Mouse (Mus musculus) CD4-positive, CD25-positive, alpha-beta regulatory T cell, adult 2 months (primary cell): ENCODE measurements at regions not wholly inside any gene's neighbourhood (a gene's known extent, or its start where the extent isn't known, plus 50 kb on each side); places are given as distances from the start of the nearest gene placed in this dataset.

Experiments used
- DNase-seq: peaks from one replicate; pipeline ENCODE4 v3.0.0-alpha.2; 2012; ENCODE audit warnings: low read depth, low spot score

DNA sequence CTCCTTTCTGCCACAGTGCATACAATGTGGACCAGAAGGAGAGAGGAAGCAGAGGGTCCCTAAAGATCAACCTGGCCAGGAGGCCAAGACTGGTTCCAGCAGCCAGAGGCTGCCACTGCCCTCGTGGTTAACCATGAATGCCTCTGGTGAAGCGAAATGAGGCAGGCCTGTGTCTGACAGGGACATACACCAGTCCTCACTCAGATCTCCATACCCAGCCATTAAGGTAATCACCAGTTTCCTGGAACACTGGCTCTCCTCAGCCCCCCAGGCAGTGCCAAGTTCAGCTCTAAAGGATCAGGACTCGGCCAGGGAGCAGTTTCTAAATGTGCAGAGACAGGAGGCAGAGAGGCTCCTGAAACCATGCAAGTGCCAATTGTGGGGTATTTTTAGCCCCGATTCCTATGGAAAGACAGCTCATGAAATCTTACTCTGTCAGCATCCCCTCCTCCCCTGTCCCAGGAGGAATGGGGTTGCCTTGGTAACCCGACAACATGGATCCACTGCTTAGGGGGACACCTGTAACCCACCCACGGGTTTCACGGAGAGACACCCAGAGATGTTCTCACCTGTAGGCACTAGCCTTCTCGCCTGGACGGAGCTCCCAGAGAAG is 103.6 kb downstream of the Ier5 start:
- DNase-seq, result no peak

GRCm38 (mm10) chr1:154993927-154994856 is 105.2 kb downstream of the Ier5 start:
- no peak for DNase-seq

DNA sequence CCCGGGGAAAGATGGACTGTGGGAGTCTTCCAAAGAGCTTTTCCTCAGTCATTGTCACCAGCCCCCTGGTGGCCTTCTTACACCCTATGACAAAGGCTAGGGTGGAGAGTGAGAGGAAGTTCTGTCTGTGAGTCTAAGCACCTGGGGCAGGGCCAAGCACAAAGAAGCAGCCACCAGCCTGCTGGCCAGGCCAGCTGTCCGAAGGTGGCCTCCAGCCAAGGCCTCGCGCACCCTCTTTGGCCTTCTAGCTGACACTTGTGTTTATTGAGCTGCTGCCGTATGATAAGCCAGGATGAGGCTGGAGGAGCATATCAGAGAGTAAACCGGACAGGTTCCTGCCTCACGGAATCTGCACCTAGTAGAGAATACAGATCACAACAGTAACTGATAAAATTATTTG is 99.0 kb upstream of the Cacna1e start:
- no peak for DNase-seq

DNA sequence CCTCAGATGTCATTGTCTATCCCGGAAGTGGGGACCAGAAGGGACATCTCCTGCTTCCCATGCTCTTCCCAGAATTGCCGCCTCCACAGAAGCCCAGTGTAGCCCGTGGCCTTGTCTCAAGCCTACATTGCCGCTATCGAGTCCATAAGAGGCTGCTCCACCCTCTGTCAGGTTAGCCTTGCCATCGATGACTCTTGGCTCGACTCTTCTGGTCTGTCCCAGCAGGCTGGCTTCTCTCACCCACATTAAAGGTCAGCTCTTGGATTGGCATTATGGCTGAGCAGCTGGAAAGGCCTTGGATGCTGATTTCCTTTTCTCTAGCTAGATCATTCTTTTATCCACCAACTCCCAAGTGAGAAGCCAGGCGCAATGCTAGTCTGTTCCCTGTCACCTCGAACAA is 98.5 kb upstream of the Cacna1e start:
- DNase-seq, result no peak

DNA sequence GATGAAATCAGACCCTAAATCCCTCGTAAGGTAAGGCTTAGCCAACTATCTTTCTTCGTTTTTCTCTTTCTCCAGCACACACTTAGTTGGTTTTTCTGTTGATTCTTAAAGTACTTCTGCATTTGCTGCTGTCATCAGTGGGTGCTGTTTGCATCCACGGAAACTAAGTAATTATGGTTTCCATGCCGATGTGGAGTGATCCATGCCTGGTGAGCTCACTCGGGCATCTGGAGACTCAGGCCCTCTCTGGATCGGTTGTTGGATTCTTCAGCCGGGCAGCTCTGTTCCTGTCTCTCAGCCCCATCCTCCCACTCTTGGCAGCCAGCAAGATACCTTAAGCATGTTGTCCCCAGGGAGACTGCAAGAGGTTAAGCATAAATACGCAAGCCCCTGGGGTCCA is 97.4 kb upstream of the Cacna1e start:
- no peak for DNase-seq

DNA sequence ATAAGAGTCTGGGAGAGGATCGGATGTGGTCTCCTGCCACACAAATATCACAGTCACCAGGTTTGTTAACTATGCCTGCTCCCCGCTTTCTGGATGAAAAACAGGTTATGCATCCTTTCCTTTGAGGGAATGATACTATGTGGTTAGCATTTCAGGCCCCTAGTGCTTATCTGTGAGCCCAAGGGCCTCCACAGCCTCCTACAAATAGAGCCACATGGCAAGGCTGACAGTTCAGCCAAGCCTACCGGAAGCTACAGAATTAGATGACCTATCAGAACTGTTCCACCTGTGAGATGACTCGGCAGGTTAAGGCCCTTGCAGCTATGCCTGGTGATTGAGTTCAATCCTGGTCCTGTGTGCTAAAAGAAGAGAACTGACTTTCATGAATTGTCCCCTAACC is 91.4 kb upstream of the Cacna1e start:
- no peak for DNase-seq

DNA sequence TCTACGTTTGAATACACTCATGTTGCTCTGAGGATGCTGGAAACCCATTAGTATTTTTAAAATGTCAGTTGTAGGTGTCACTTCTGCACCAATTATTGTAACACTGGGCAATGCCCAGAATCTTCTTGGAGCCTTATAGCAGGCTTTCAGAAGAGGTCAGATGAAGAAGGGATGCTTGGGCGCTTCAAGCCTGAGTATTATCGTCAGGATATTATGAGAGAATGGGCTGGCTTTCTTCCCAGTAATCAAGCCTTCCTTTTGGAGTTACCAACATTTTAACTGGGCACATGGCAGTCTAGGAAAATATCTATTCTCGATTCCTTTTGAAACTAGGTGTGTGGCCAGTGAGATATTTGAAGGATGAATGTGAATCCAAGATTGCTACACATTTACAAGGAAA is 77.0 kb upstream of the Cacna1e start:
- no peak for DNase-seq

- no peak for DNase-seq
Observed at GRCm38 (mm10) chr1:154956625-154957031, 72.3 kb upstream of the Cacna1e start.

DNA sequence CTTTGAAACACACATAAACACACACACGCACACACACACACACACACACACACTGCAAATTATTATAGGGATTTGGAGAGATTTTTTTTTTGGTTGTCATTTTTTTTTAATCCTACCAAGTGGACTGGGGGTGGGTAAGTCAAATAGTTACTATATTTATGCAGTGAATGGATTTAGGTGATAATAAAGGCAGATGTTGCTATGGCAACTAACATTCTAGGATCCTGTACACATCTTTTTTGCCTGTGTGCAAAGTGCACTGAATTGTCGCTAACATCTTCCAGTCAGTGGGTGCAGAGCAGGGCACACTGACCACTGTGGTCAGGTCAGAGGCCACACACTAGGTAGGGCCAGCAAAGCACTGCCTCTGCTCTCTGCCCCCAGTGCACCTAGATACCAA is 68.4 kb upstream of the Cacna1e start:
- no peak for DNase-seq
